24 mouse cellular contexts compared by ENCODE assay signal in the genomic region with DNA sequence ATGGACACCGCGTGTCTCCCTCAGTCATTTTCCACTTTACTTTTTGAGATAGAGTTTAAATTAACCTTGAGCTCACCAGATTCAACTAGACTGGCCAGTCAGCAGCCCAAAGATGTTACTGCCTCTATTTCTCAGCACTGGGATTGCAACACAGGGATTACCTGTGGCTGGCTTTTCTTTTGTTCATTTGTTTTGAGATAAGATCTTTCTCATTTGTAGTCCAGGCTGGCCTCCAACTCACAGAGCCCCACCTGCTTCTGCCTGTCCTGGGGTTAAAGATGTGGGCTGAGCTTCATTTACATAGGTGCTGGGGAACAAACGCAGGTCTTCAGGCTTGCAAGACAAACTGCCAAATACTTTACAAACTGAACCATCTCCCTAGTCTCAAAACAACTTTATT. TPM values are rescaled to one million over a fixed set of nuclear protein-coding genes. Genes with fewer than 3 reads are reported as not detected.
DNase-seq lines count a peak whose midpoint lies in the region; TF ChIP-seq lines count a peak whose summit lies in the region.
"Had no signal": no experiment of that assay in that cellular context is flagged by ENCODE, and none has a peak within 500 bp of the region (broad histone marks: within the 10 kb centered on the region; RNA-seq: fewer than 3 reads in every experiment).

No protein-coding gene starts in this region.

- WGBS in embryonic facial prominence, embryonic 10.5 days: 90% methylated on average over 3 of the region's 3 CpGs
- 92% methylated on average over 3 of the region's 3 CpGs for WGBS in cerebellum, adult 2 months

- 0 out of 2 replicates have a peak, but pooled peaks have one; percentile 33 for TF ChIP-seq EP300 in ES-Bruce4 (IDR thresholded peaks at IDR 0.05; ENCODE audit: insufficient read depth, low read depth, low read length)

- TF ChIP-seq POLR2A in ES-Bruce4 (IDR thresholded peaks at IDR 0.05; ENCODE audit: insufficient read depth, low read length): no peak
- no peak for TF ChIP-seq POLR2A in cerebellum, adult 2 months (IDR thresholded peaks at IDR 0.05; ENCODE audit: borderline replicate concordance, insufficient read depth, low read length)

- H3K9ac ChIP-seq in ES-Bruce4 (ENCODE audit: low read depth, poor library complexity, severe bottlenecking): no peak overlapping the region
- H3K9ac ChIP-seq: embryonic facial prominence, embryonic 13.5 days; embryonic facial prominence, embryonic 15.5 days; forebrain, embryonic 13.5 days; forebrain, embryonic 15.5 days; forebrain, postnatal 0 days had no signal

- H3K36me3 ChIP-seq in ES-Bruce4 (ENCODE audit: control insufficient read depth, insufficient read depth, low read length, poor library complexity, severe bottlenecking): peaks cover 75% of the 10 kb centered on the region
- H3K36me3 ChIP-seq in embryonic facial prominence, embryonic 10.5 days (replicated peaks): peaks cover 98% of the 10 kb centered on the region

- H3K9me3 ChIP-seq in ES-Bruce4 (replicated peaks; ENCODE audit: control insufficient read depth, insufficient read depth, low read length, poor library complexity, severe bottlenecking): no peaks in the 10 kb centered on the region; the same call in 1 of the 2 replicates
- peaks cover under 1% of the 10 kb centered on the region; the same call in 1 of the 2 replicates for H3K9me3 ChIP-seq in embryonic facial prominence, embryonic 10.5 days
- H3K9me3 ChIP-seq: embryonic facial prominence, embryonic 13.5 days; embryonic facial prominence, embryonic 15.5 days; forebrain, embryonic 13.5 days; forebrain, embryonic 15.5 days; G1E had no signal

- peak overlapping the region; percentile 91 for H3K27ac ChIP-seq in ES-Bruce4 (ENCODE audit: insufficient read depth, low read length)
- no peak overlapping the region for H3K27ac ChIP-seq in embryonic facial prominence, embryonic 10.5 days (replicated peaks)
- H3K27ac ChIP-seq in cerebellum, adult 2 months (ENCODE audit: insufficient read depth, low read length): no peak overlapping the region
- H3K27ac ChIP-seq: embryonic facial prominence, embryonic 13.5 days; embryonic facial prominence, embryonic 15.5 days; forebrain, embryonic 13.5 days; forebrain, embryonic 15.5 days had no signal

- peaks cover 1% of the 10 kb centered on the region for H3K4me1 ChIP-seq in ES-Bruce4 (ENCODE audit: control insufficient read depth, insufficient read depth, low read length)
- no peaks in the 10 kb centered on the region for H3K4me1 ChIP-seq in embryonic facial prominence, embryonic 10.5 days
- H3K4me1 ChIP-seq in cerebellum, adult 2 months (ENCODE audit: control insufficient read depth, insufficient read depth, low read length): no peaks in the 10 kb centered on the region
- H3K4me1 ChIP-seq: embryonic facial prominence, embryonic 13.5 days; embryonic facial prominence, embryonic 15.5 days; forebrain, embryonic 13.5 days; forebrain, embryonic 15.5 days had no signal

- no peak overlapping the region for H3K4me3 ChIP-seq in ES-Bruce4 (ENCODE audit: low read depth, low read length)
- H3K4me3 ChIP-seq in embryonic facial prominence, embryonic 10.5 days: no peak overlapping the region
- H3K4me3 ChIP-seq in cerebellum, adult 2 months (replicated peaks; ENCODE audit: insufficient read depth, low read depth, low read length): no peak overlapping the region
- H3K4me3 ChIP-seq: embryonic facial prominence, embryonic 13.5 days; embryonic facial prominence, embryonic 15.5 days; erythroblast, embryonic 14.5 days; forebrain, embryonic 13.5 days; forebrain, embryonic 15.5 days had no signal

- DNase-seq in R1 (ENCODE audit: low read depth, low spot score): peak; percentile 50
- peak; percentile 93 for DNase-seq in gonadal fat pad, adult 2 months (ENCODE audit: low read depth)
- DNase-seq in embryonic facial prominence, embryonic 10.5 days (ENCODE audit: low spot score): no peak
- no peak for DNase-seq in spleen, postnatal 4 days (ENCODE audit: low spot score in 2 of 2)
- DNase-seq in cerebellum, adult 2 months: no peak
- DNase-seq: adrenal gland, adult 2 months; adrenal gland, postnatal 10 days; adrenal gland, postnatal 25 days; B cell, adult 2 months; cerebellum, adult 11 months; cerebellum, adult 18-20 months; cerebellum, adult 9-10 months; cerebellum, postnatal 10 days; cerebellum, postnatal 25 days; forebrain, postnatal 0 days had no signal

- no peak for TF ChIP-seq CTCF in ES-Bruce4 (IDR thresholded peaks at IDR 0.05; ENCODE audit: low read depth, low read length)
- no peak for TF ChIP-seq CTCF in cerebellum, adult 2 months (IDR thresholded peaks at IDR 0.05; ENCODE audit: borderline replicate concordance, insufficient read depth, low read depth, low read length)

- no peaks in the 10 kb centered on the region for H3K27me3 ChIP-seq in ES-Bruce4 (ENCODE audit: control insufficient read depth, insufficient read depth, low read length, poor library complexity, severe bottlenecking)
- H3K27me3 ChIP-seq in embryonic facial prominence, embryonic 10.5 days (replicated peaks; ENCODE audit: low read depth, poor library complexity, severe bottlenecking): no peaks in the 10 kb centered on the region
- no peaks in the 10 kb centered on the region for H3K27me3 ChIP-seq in cerebellum, adult 2 months (ENCODE audit: control insufficient read depth, insufficient read depth, low read length)
- H3K27me3 ChIP-seq: CH12.LX; embryonic facial prominence, embryonic 13.5 days; embryonic facial prominence, embryonic 15.5 days; forebrain, embryonic 13.5 days; forebrain, embryonic 15.5 days; Patski had no signal

RNA-seq across cellular contexts. Expression of a gene that starts 40.3 kb away (rescaled TPM):
- 60.6 and 61.9 TPM in 2 replicates for polyA plus RNA-seq in ES-Bruce4 (2011; ENCODE audit: insufficient read depth, insufficient read length, low read depth, missing spikeins)
- 18.6 and 19.8 TPM in 2 replicates for polyA plus RNA-seq in gonadal fat pad, adult 2 months (2012; rRNA removed)
- polyA plus RNA-seq in embryonic facial prominence, embryonic 10.5 days (2016; fragmentation: Nextera tagmentation; extraction: Ambion mirVana): 14.2 and 14.9 TPM in 2 replicates
- 11.0 and 11.5 TPM in 2 replicates for polyA plus RNA-seq in cerebellum, adult 2 months (2012; rRNA removed)

RNA-seq across cellular contexts. Expression of a gene that starts 41.9 kb away (rescaled TPM):
- 95.7 and 98.7 TPM in 2 replicates for polyA plus RNA-seq in ES-Bruce4 (2011; ENCODE audit: insufficient read depth, insufficient read length, low read depth, missing spikeins)
- polyA plus RNA-seq in gonadal fat pad, adult 2 months (2012; rRNA removed): 13.2 and 13.4 TPM in 2 replicates
- polyA plus RNA-seq in embryonic facial prominence, embryonic 10.5 days (2016; fragmentation: Nextera tagmentation; extraction: Ambion mirVana): 37.1 and 39.4 TPM in 2 replicates
- polyA plus RNA-seq in cerebellum, adult 2 months (2012; rRNA removed): 33.9 and 34.5 TPM in 2 replicates

Comparison
In these comparisons a context has a peak if more than half of its experiments do, and no peak if none do; other contexts are left out.
1. DNase-seq: peak in R1 (single experiment) and gonadal fat pad, adult 2 months (single experiment); none in embryonic facial prominence, embryonic 10.5 days (single experiment), spleen, postnatal 4 days (0 of 2) and cerebellum, adult 2 months (0 of 2).